13 mouse cellular contexts compared by ENCODE assay signal in genomic region chr14:76489128-76489527, GRCm38 (mm10).
A peak's percentile ranks its signal among the peaks of the same experiment; 100 is the strongest.
DNase-seq lines count a peak whose midpoint lies in the region; ATAC-seq and TF ChIP-seq lines count a peak whose summit lies in the region.
"Had no signal": no experiment of that assay in that cellular context is flagged by ENCODE, and none has a peak within 500 bp of the region (broad histone marks: within the 10 kb centered on the region; RNA-seq: fewer than 3 reads in every experiment).

No protein-coding gene starts in this region.

- peak overlapping the region; percentile 8; the same call in 1 of the 2 replicates for H3K27ac ChIP-seq in heart, embryonic 13.5 days (replicated peaks)
- peak overlapping the region; percentile 84 for H3K27ac ChIP-seq in limb, embryonic 14.5 days (replicated peaks; ENCODE audit: low read depth, low read length)
- H3K27ac ChIP-seq: liver, embryonic 13.5 days; stomach, embryonic 15.5 days had no signal

- no peak overlapping the region for H3K4me2 ChIP-seq in heart, embryonic 13.5 days
- no peak overlapping the region for H3K4me2 ChIP-seq in limb, embryonic 14.5 days (replicated peaks; ENCODE audit: low read depth, low read length, severe bottlenecking)
- H3K4me2 ChIP-seq: liver, embryonic 13.5 days; stomach, embryonic 15.5 days had no signal

- DNase-seq in heart, postnatal 25 days (ENCODE audit: low spot score): no peak
- peak; percentile 32 for DNase-seq in NIH3T3 (ENCODE audit: low read depth)
- peak; percentile 78 for DNase-seq in limb, embryonic 14.5 days (ENCODE audit: low spot score)
- DNase-seq in ovary, postnatal 14 days (ENCODE audit: low spot score): no peak
- no peak for DNase-seq in thymus, postnatal 10 days (ENCODE audit: low spot score in 2 of 2)
- no peak for DNase-seq in yolk sac, embryonic 10.5 days (ENCODE audit: low spot score)
- DNase-seq: gastrocnemius, postnatal 10 days; heart, postnatal 14 days; liver, embryonic 13.5 days had no signal

- no peaks in the 10 kb centered on the region for H3K27me3 ChIP-seq in heart, embryonic 13.5 days (replicated peaks)
- no peaks in the 10 kb centered on the region for H3K27me3 ChIP-seq in limb, embryonic 14.5 days (ENCODE audit: control insufficient read depth, insufficient read depth, low read length)
- H3K27me3 ChIP-seq: liver, embryonic 13.5 days; stomach, embryonic 15.5 days had no signal

- H3K9ac ChIP-seq in heart, embryonic 13.5 days: no peak overlapping the region
- H3K9ac ChIP-seq in limb, embryonic 14.5 days (ENCODE audit: low read depth, low read length, severe bottlenecking): no peak overlapping the region
- H3K9ac ChIP-seq: liver, embryonic 13.5 days; stomach, embryonic 15.5 days had no signal

- peaks cover 23% of the 10 kb centered on the region for H3K4me1 ChIP-seq in heart, embryonic 13.5 days
- peaks cover 20% of the 10 kb centered on the region for H3K4me1 ChIP-seq in limb, embryonic 14.5 days (ENCODE audit: control insufficient read depth, insufficient read depth, low read length)
- H3K4me1 ChIP-seq: stomach, embryonic 15.5 days had no signal

- TF ChIP-seq POLR2A in limb, embryonic 14.5 days (IDR thresholded peaks at IDR 0.05; ENCODE audit: borderline replicate concordance, extremely low read depth, insufficient read depth, insufficient read length): no peak

- H3K36me3 ChIP-seq in heart, embryonic 13.5 days: peaks cover 5% of the 10 kb centered on the region; the same call in 1 of the 2 replicates
- no peaks in the 10 kb centered on the region; the same call in 1 of the 2 replicates for H3K36me3 ChIP-seq in limb, embryonic 14.5 days (ENCODE audit: control insufficient read depth, insufficient read depth, low read length)
- H3K36me3 ChIP-seq: liver, embryonic 13.5 days; stomach, embryonic 15.5 days had no signal

- H3K4me3 ChIP-seq in heart, embryonic 13.5 days: no peak overlapping the region
- no peak overlapping the region for H3K4me3 ChIP-seq in limb, embryonic 14.5 days (replicated peaks; ENCODE audit: low read length)
- H3K4me3 ChIP-seq: layer of hippocampus, adult 2 months; liver, embryonic 13.5 days; stomach, embryonic 15.5 days had no signal

- no peaks in the 10 kb centered on the region for H3K9me3 ChIP-seq in heart, embryonic 13.5 days
- no peaks in the 10 kb centered on the region for H3K9me3 ChIP-seq in limb, embryonic 14.5 days (ENCODE audit: control insufficient read depth, low read length)
- H3K9me3 ChIP-seq: liver, embryonic 13.5 days; stomach, embryonic 15.5 days had no signal

- no peak for ATAC-seq in heart, embryonic 13.5 days (ENCODE audit: extremely low read depth, insufficient number of reproducible peaks, low FRiP score, low TSS enrichment)
- ATAC-seq in erythroblast, adult 5-6 weeks (replicated peaks; ENCODE audit: low FRiP score, poor library complexity, severe bottlenecking): 0 out of 2 replicates have a peak, but pooled peaks have one; percentile 26
- ATAC-seq in limb, embryonic 14.5 days (ENCODE audit: low FRiP score, low read depth): peak; percentile 70

- WGBS in heart, embryonic 13.5 days: 62% methylated on average over 2 of the region's 2 CpGs
- 48% methylated on average over 2 of the region's 2 CpGs for WGBS in limb, embryonic 14.5 days

- intact Hi-C loops in heart, postnatal 25 days (cut with DNase I): no loop called here

Comparison
In these comparisons a context has a peak if more than half of its experiments do, and no peak if none do; other contexts are left out.
1. DNase-seq: peak in NIH3T3 (single experiment) and limb, embryonic 14.5 days (single experiment); none in heart, postnatal 25 days (single experiment), ovary, postnatal 14 days (single experiment), thymus, postnatal 10 days (0 of 2) and yolk sac, embryonic 10.5 days (single experiment).